Mouse (Mus musculus): ENCODE results near the gene Tmem238. TPM values are rescaled to one million over a fixed set of nuclear protein-coding genes. Genes with fewer than 3 reads are reported as not detected.
"Not testable (repeated sequence)": the region's sequence is repeated elsewhere in the genome, so short reads cannot be mapped to it uniquely, and the experiment has no call there.

Gene Tmem238
- polyA plus RNA-seq (2016; fragmentation: Nextera tagmentation; extraction: Ambion mirVana): 2.6 and 4.3 TPM in 2 replicates

DNA sequence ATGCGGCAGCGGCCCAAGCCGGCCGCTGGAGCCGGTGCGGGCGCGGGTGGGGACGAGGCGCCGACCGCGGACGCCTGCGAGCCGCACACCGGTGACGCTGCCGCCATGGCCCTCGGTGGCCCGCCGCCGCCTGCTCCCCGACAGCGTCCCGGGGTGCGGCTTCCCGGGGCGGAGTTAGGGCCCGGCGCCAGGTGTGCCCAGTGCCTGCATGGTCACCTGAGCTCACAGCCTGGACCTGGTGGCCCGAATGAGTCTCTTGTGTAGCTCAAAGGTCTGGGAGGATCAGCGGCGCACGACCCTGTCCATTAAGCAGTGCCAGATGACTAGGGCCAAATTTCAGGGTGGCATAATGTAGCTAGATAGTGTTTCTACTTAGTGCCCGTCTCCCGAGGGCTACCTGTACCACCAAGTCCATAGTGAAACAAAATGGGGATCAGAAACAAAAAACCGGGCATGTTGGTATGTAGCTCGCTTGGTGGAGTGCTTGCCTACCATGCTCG, at the start of gene Tmem238:
Gene Tmem238 (minus strand): TSS at position 221 of the 500 bp plus-strand sequence.
- H3K4me3 ChIP-seq: peak within 1 kb of the TSS; percentile 62
- H3K27ac ChIP-seq: peak within 1 kb of the TSS; percentile 91
- H3K9me3 ChIP-seq: no peaks in the 10 kb centered on the region
- DNase-seq (ENCODE audit: low spot score): no peak
- H3K27me3 ChIP-seq (ENCODE audit: insufficient read depth, poor library complexity, severe bottlenecking): peaks cover 43% of the 10 kb centered on the region
- H3K4me1 ChIP-seq (replicated peaks): peaks cover 24% of the 10 kb centered on the region
- 8% methylated on average over 40 of the region's 40 CpGs for WGBS
- peaks cover 9% of the 10 kb centered on the region for H3K36me3 ChIP-seq

DNA sequence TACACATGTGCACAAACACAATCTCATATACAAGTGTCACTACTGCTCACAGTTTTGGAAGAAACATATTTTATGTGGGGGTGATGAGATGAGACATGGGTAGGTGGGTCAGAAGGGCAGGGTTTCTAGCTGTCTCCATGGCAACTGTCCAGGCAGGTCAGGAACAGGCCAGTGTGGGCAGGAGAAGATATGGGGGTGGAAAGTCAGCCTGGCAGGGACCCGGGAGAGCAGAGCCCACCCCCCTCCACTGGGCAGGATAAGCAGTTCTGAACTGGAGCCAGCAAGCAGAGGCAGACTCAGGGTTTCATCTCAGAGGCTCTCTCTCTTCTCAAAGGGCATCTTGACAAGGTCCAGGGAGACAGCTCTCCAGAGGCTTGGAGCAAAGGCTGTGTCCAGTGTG, 48.2 kb upstream of the Tmem238 start:
- Histone ChIP-seq H3K4me3 (no peak overlapping the region), H3K4me1 (replicated peaks) (peaks cover 33% of the 10 kb centered on the region), H3K9me3 (0 out of 2 replicates have a peak, but pooled peaks cover 4% of the 10 kb centered on the region), H3K27me3 (ENCODE audit: insufficient read depth, poor library complexity, severe bottlenecking) (peaks cover 75% of the 10 kb centered on the region), H3K27ac (no peak overlapping the region), H3K36me3 (no peaks in the 10 kb centered on the region)
- 21% methylated on average over 1 of the region's 1 CpGs for WGBS
- DNase-seq (ENCODE audit: low spot score): no peak

- H3K36me3 ChIP-seq: no peaks in the 10 kb centered on the region
- H3K27ac ChIP-seq: peak overlapping the region; percentile 83
- peak overlapping the region; percentile 68 for H3K4me3 ChIP-seq
- H3K27me3 ChIP-seq (ENCODE audit: insufficient read depth, poor library complexity, severe bottlenecking): peaks cover 70% of the 10 kb centered on the region
- H3K9me3 ChIP-seq: 0 out of 2 replicates have a peak, but pooled peaks cover 6% of the 10 kb centered on the region
- under 1% methylated on average over 51 of the region's 51 CpGs for WGBS
- peaks cover 21% of the 10 kb centered on the region for H3K4me1 ChIP-seq (replicated peaks)
- peak; percentile 75 for DNase-seq (ENCODE audit: low spot score)
Observed at GRCm38 (mm10) chr7:4836351-4836792, 46.9 kb upstream of the Tmem238 start.

- DNase-seq (ENCODE audit: low spot score): no peak
- Histone ChIP-seq H3K4me3 (peak overlapping the region; percentile 68), H3K9me3 (0 out of 2 replicates have a peak, but pooled peaks cover 6% of the 10 kb centered on the region), H3K27ac (peak overlapping the region; percentile 83), H3K36me3 (no peaks in the 10 kb centered on the region), H3K4me1 (replicated peaks) (peaks cover 20% of the 10 kb centered on the region), H3K27me3 (ENCODE audit: insufficient read depth, poor library complexity, severe bottlenecking) (peaks cover 73% of the 10 kb centered on the region)
- WGBS: 4% methylated on average over 34 of the region's 34 CpGs
Observed at GRCm38 (mm10) chr7:4835631-4836327, 46.3 kb upstream of the Tmem238 start.

- Histone ChIP-seq H3K27ac (no peak overlapping the region), H3K4me3 (no peak overlapping the region), H3K4me1 (replicated peaks) (0 out of 2 replicates have a peak, but pooled peaks cover 4% of the 10 kb centered on the region), H3K9me3 (0 out of 2 replicates have a peak, but pooled peaks cover 5% of the 10 kb centered on the region), H3K27me3 (ENCODE audit: insufficient read depth, poor library complexity, severe bottlenecking) (peaks cover 50% of the 10 kb centered on the region), H3K36me3 (0 out of 2 replicates have a peak, but pooled peaks cover 4% of the 10 kb centered on the region)
- 5% methylated on average over 12 of the region's 12 CpGs for WGBS
- DNase-seq (ENCODE audit: low spot score): no peak
Observed at GRCm38 (mm10) chr7:4830476-4830875, 41.0 kb upstream of the Tmem238 start.

- WGBS: 48% methylated on average over 4 of the region's 4 CpGs
- no peak for DNase-seq (ENCODE audit: low spot score)
Observed at GRCm38 (mm10) chr7:4825365-4825764, 35.9 kb upstream of the Tmem238 start.

DNA sequence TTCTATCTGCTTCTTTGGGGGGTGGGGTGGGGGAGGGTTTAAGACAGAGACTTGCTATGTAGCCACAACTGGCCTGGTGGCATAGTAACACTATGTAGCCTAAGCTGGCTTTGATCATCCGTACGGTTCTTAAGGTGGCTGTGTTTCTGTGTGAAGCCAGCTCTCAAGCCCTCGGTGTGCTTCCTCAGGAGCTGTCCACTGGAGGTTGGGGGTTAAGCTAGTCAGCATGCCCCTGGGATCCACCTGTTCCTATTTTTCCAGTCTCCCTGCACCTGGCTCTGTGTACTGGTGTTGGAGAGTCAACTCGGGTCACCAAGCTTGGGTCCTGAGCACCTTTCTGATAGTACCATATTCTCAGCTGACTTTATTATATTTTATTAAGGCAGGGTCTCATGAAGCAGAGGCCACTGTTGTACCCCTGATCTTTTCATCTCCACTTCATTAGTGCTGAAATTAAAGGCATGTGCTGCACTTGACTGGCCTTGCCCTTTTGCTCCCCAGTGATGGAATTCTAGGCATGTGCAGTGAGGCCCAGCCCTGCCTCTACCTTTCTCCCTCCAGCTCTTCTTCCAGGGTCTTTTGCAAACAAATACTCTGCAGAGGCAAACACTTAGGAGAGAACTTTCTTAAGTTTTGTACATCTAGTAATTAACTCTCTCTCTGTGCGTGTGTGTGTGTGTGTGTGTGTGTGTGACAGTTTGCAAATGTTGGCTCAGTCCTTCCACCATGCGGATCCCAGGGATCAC, 32.9 kb upstream of the Tmem238 start:
- Histone ChIP-seq H3K9me3 (no peaks in the 10 kb centered on the region), H3K27me3 (ENCODE audit: insufficient read depth, poor library complexity, severe bottlenecking) (no peaks in the 10 kb centered on the region), H3K4me3 (no peak overlapping the region), H3K36me3 (no peaks in the 10 kb centered on the region), H3K27ac (no peak overlapping the region), H3K4me1 (replicated peaks) (0 out of 2 replicates have a peak, but pooled peaks cover 12% of the 10 kb centered on the region)
- DNase-seq (ENCODE audit: low spot score): no peak
- WGBS: 72% methylated on average over 6 of the region's 6 CpGs

More at GRCm38 (mm10) chr7:4825365-4825764, 35.9 kb upstream of the Tmem238 start:
- no peak overlapping the region for H3K4me3 ChIP-seq
- no peak overlapping the region for H3K27ac ChIP-seq
- 0 out of 2 replicates have a peak, but pooled peaks cover 3% of the 10 kb centered on the region for H3K9me3 ChIP-seq
- H3K36me3 ChIP-seq: 0 out of 2 replicates have a peak, but pooled peaks cover 4% of the 10 kb centered on the region
- peaks cover 10% of the 10 kb centered on the region for H3K27me3 ChIP-seq (ENCODE audit: insufficient read depth, poor library complexity, severe bottlenecking)
- 0 out of 2 replicates have a peak, but pooled peaks cover 12% of the 10 kb centered on the region for H3K4me1 ChIP-seq (replicated peaks)

GRCm38 (mm10) chr7:4821690-4822089, 32.2 kb upstream of the Tmem238 start:
- WGBS: 85% methylated on average over 4 of the region's 4 CpGs
- DNase-seq (ENCODE audit: low spot score): no peak
- no peak overlapping the region for H3K27ac ChIP-seq
- no peaks in the 10 kb centered on the region for H3K36me3 ChIP-seq
- no peaks in the 10 kb centered on the region for H3K9me3 ChIP-seq
- H3K4me3 ChIP-seq: no peak overlapping the region
- H3K4me1 ChIP-seq (replicated peaks): 0 out of 2 replicates have a peak, but pooled peaks cover 12% of the 10 kb centered on the region
- no peaks in the 10 kb centered on the region for H3K27me3 ChIP-seq (ENCODE audit: insufficient read depth, poor library complexity, severe bottlenecking)

DNA sequence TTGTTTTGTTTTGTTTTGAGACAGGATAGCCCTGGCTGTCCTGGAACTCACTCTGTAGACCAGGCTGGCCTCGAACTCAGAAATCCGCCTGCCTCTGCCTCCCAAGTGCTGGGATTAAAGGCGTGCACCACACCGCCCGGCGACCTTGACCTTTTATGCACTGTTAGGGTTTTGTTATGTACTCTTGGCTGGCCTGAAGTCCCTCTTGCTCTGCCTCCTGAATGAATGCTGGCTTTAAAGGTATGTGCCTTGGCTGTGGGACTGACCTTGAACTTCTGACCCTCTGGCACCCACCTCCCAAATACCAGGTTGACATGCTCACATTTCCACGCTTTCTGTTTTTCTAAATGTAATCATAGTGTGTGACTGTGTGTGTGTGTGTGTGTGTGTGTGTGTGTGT, 31.5 kb upstream of the Tmem238 start:
- not testable (repeated sequence) for H3K4me3 ChIP-seq; H3K36me3 ChIP-seq; H3K9me3 ChIP-seq; H3K27ac ChIP-seq; DNase-seq (ENCODE audit: low spot score); H3K27me3 ChIP-seq (ENCODE audit: insufficient read depth, poor library complexity, severe bottlenecking)
- 0 out of 2 replicates have a peak, but pooled peaks cover 12% of the 10 kb centered on the region for H3K4me1 ChIP-seq (replicated peaks)
- 92% methylated on average over 7 of the region's 7 CpGs for WGBS

- H3K27ac ChIP-seq: no peak overlapping the region
- DNase-seq (ENCODE audit: low spot score): no peak
- 0 out of 2 replicates have a peak, but pooled peaks cover under 1% of the 10 kb centered on the region for H3K36me3 ChIP-seq
- H3K4me1 ChIP-seq (replicated peaks): peaks cover 6% of the 10 kb centered on the region
- H3K27me3 ChIP-seq (ENCODE audit: insufficient read depth, poor library complexity, severe bottlenecking): no peaks in the 10 kb centered on the region
- no peak overlapping the region for H3K4me3 ChIP-seq
- no peaks in the 10 kb centered on the region for H3K9me3 ChIP-seq
Observed at GRCm38 (mm10) chr7:4816559-4816958, 27.1 kb upstream of the Tmem238 start.

DNA sequence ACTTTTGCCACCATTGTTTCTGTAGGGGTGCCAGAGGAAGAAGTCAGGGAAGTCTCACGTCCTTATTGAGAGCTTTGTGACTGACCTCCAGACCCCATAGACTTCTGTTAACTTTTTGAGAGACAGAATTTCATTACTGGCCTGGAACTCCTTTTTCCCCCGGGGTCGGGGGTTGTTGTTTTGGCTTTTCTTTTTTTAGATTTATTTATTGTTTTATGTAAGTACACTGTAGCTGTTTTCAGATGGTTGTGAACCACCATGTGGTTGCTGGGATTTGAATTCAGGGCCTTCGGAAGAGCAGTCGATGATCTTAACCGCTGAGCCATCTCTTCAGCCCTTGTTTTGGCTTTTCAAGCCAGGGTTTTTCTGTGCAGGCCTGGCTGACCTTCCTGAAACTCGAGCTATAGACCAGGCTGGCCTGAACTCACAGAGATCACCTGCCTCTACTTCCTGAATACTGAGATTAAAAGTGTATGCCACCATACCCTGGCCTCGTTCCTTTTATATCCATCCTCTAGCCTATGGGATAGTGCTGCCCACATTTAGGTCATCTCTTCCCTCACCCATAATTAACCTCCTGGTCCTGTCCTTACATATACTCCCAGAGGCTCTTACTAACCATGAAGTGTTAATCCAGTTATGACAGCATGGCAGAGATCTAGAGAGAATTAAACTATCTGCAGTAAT, 23.8 kb upstream of the Tmem238 start:
- Histone ChIP-seq H3K27me3 (ENCODE audit: insufficient read depth, poor library complexity, severe bottlenecking) (no peaks in the 10 kb centered on the region), H3K4me3 (peak overlapping the region; percentile 99), H3K9me3 (no peaks in the 10 kb centered on the region), H3K36me3 (peaks cover 33% of the 10 kb centered on the region), H3K4me1 (replicated peaks) (peaks cover 35% of the 10 kb centered on the region), H3K27ac (peak overlapping the region; percentile 99)
- no peak for DNase-seq (ENCODE audit: low spot score)
- 26% methylated on average over 8 of the region's 8 CpGs for WGBS
